In genomic region chr5:67655696-67656519, GRCm38 (mm10) we compare ENCODE assay signal across 19 mouse cellular contexts. TPM values are rescaled to one million over a fixed set of nuclear protein-coding genes. Genes with fewer than 3 reads are reported as not detected.
A peak's percentile ranks its signal among the peaks of the same experiment; 100 is the strongest.
DNase-seq lines count a peak whose midpoint lies in the region; ATAC-seq lines count a peak whose summit lies in the region.
"Had no signal": no experiment of that assay in that cellular context is flagged by ENCODE, and none has a peak within 500 bp of the region (broad histone marks: within the 10 kb centered on the region; RNA-seq: fewer than 3 reads in every experiment).

No protein-coding gene starts in this region.

- no peak for DNase-seq in kidney, postnatal 36 days
- peak; percentile 49 for DNase-seq in midbrain, embryonic 14.5 days
- DNase-seq in cerebellum, adult 8-10 months, result no peak
- no peak for DNase-seq in layer of hippocampus, adult 18-20 months (ENCODE audit: low spot score in 2 of 2)
- DNase-seq: cerebellum, adult 9-11 months; heart, adult 2 months; heart, postnatal 10 days; kidney, postnatal 14 days; lung, postnatal 10 days; right cerebral cortex, postnatal 25 days had no signal

- H3K9me3 ChIP-seq in forebrain, embryonic 16.5 days (ENCODE audit: control insufficient read depth, low read length), result no peaks in the 10 kb centered on the region
- 0 out of 2 replicates have a peak, but pooled peaks cover 2% of the 10 kb centered on the region for H3K9me3 ChIP-seq in forebrain, embryonic 13.5 days (replicated peaks)
- H3K9me3 ChIP-seq in kidney, embryonic 15.5 days (replicated peaks), result no peaks in the 10 kb centered on the region
- no peaks in the 10 kb centered on the region for H3K9me3 ChIP-seq in midbrain, embryonic 14.5 days (ENCODE audit: control insufficient read depth, low read length)
- no peaks in the 10 kb centered on the region for H3K9me3 ChIP-seq in midbrain, embryonic 15.5 days
- H3K9me3 ChIP-seq: G1E; liver, embryonic 15.5 days; megakaryocyte, embryonic 14.5 days had no signal

- no peak overlapping the region for H3K4me3 ChIP-seq in forebrain, embryonic 16.5 days (replicated peaks; ENCODE audit: low read length)
- H3K4me3 ChIP-seq in forebrain, embryonic 13.5 days, result no peak overlapping the region
- H3K4me3 ChIP-seq in kidney, embryonic 15.5 days (replicated peaks), result no peak overlapping the region
- H3K4me3 ChIP-seq in midbrain, embryonic 14.5 days (replicated peaks; ENCODE audit: low read depth, low read length), result no peak overlapping the region
- H3K4me3 ChIP-seq in midbrain, embryonic 15.5 days, result no peak overlapping the region
- H3K4me3 ChIP-seq: erythroblast, embryonic 14.5 days; heart, adult 2 months; liver, embryonic 15.5 days; megakaryocyte, embryonic 14.5 days had no signal

- 0 out of 2 replicates have a peak, but pooled peaks have one; percentile 18 for ATAC-seq in forebrain, embryonic 16.5 days
- no peak for ATAC-seq in forebrain, embryonic 13.5 days
- no peak for ATAC-seq in kidney, embryonic 15.5 days (replicated peaks; ENCODE audit: low FRiP score)
- no peak; the same call in 1 of the 2 replicates for ATAC-seq in midbrain, embryonic 14.5 days (ENCODE audit: low FRiP score, low TSS enrichment)
- no peak for ATAC-seq in midbrain, embryonic 15.5 days (replicated peaks)
- ATAC-seq: CD4-positive, CD25-positive, alpha-beta regulatory T cell, adult 4 months had no signal

- peaks cover 4% of the 10 kb centered on the region; the same call in 1 of the 2 replicates for H3K4me1 ChIP-seq in forebrain, embryonic 16.5 days (replicated peaks; ENCODE audit: control insufficient read depth, insufficient read depth, low read length)
- H3K4me1 ChIP-seq in forebrain, embryonic 13.5 days, result peaks cover 15% of the 10 kb centered on the region
- H3K4me1 ChIP-seq in kidney, embryonic 15.5 days, result peaks cover 4% of the 10 kb centered on the region; the same call in 1 of the 2 replicates
- H3K4me1 ChIP-seq in midbrain, embryonic 14.5 days (ENCODE audit: control insufficient read depth, insufficient read depth, low read length), result peaks cover 18% of the 10 kb centered on the region
- peaks cover 3% of the 10 kb centered on the region; the same call in 1 of the 2 replicates for H3K4me1 ChIP-seq in midbrain, embryonic 15.5 days
- H3K4me1 ChIP-seq: liver, embryonic 15.5 days had no signal

- WGBS in forebrain, embryonic 16.5 days, result 28% methylated on average over 14 of the region's 14 CpGs
- 22% methylated on average over 14 of the region's 14 CpGs for WGBS in forebrain, embryonic 13.5 days
- 62% methylated on average over 14 of the region's 14 CpGs for WGBS in kidney, embryonic 15.5 days
- WGBS in midbrain, embryonic 14.5 days, result 7% methylated on average over 14 of the region's 14 CpGs
- 17% methylated on average over 14 of the region's 14 CpGs for WGBS in midbrain, embryonic 15.5 days

- H3K36me3 ChIP-seq in forebrain, embryonic 16.5 days (ENCODE audit: control insufficient read depth, insufficient read depth), result 0 out of 2 replicates have a peak, but pooled peaks cover 2% of the 10 kb centered on the region
- H3K36me3 ChIP-seq in forebrain, embryonic 13.5 days (ENCODE audit: poor library complexity, severe bottlenecking), result 0 out of 2 replicates have a peak, but pooled peaks cover 6% of the 10 kb centered on the region
- H3K36me3 ChIP-seq in kidney, embryonic 15.5 days, result peaks cover 3% of the 10 kb centered on the region; the same call in 1 of the 2 replicates
- H3K36me3 ChIP-seq in midbrain, embryonic 14.5 days (ENCODE audit: control insufficient read depth, insufficient read depth, low read length), result peaks cover 9% of the 10 kb centered on the region; the same call in 1 of the 2 replicates
- H3K36me3 ChIP-seq in midbrain, embryonic 15.5 days (replicated peaks), result 0 out of 2 replicates have a peak, but pooled peaks cover 3% of the 10 kb centered on the region

- no peak overlapping the region for H3K27ac ChIP-seq in forebrain, embryonic 16.5 days (ENCODE audit: low read length)
- no peak overlapping the region for H3K27ac ChIP-seq in forebrain, embryonic 13.5 days
- peak overlapping the region; percentile 27; the same call in 1 of the 2 replicates for H3K27ac ChIP-seq in kidney, embryonic 15.5 days
- no peak overlapping the region for H3K27ac ChIP-seq in midbrain, embryonic 14.5 days (replicated peaks; ENCODE audit: low read depth, low read length)
- H3K27ac ChIP-seq in midbrain, embryonic 15.5 days, result no peak overlapping the region
- H3K27ac ChIP-seq: heart, adult 2 months; liver, embryonic 15.5 days had no signal

- H3K4me2 ChIP-seq in forebrain, embryonic 16.5 days (ENCODE audit: low read length), result no peak overlapping the region
- H3K4me2 ChIP-seq in forebrain, embryonic 13.5 days, result no peak overlapping the region
- no peak overlapping the region for H3K4me2 ChIP-seq in kidney, embryonic 15.5 days
- no peak overlapping the region for H3K4me2 ChIP-seq in midbrain, embryonic 14.5 days (ENCODE audit: low read length)
- H3K4me2 ChIP-seq in midbrain, embryonic 15.5 days, result no peak overlapping the region
- H3K4me2 ChIP-seq: liver, embryonic 15.5 days had no signal

- no peaks in the 10 kb centered on the region for H3K27me3 ChIP-seq in forebrain, embryonic 16.5 days (replicated peaks; ENCODE audit: control insufficient read depth, insufficient read depth, low read length)
- H3K27me3 ChIP-seq in forebrain, embryonic 13.5 days, result no peaks in the 10 kb centered on the region
- no peaks in the 10 kb centered on the region for H3K27me3 ChIP-seq in kidney, embryonic 15.5 days
- H3K27me3 ChIP-seq in midbrain, embryonic 14.5 days (ENCODE audit: control insufficient read depth, insufficient read depth, low read length), result peaks cover 67% of the 10 kb centered on the region
- peaks cover 62% of the 10 kb centered on the region for H3K27me3 ChIP-seq in midbrain, embryonic 15.5 days (replicated peaks)
- H3K27me3 ChIP-seq: liver, embryonic 15.5 days; megakaryocyte, embryonic 14.5 days had no signal

- H3K9ac ChIP-seq in forebrain, embryonic 16.5 days (replicated peaks; ENCODE audit: low read depth, low read length), result no peak overlapping the region
- H3K9ac ChIP-seq in forebrain, embryonic 13.5 days, result no peak overlapping the region
- H3K9ac ChIP-seq in kidney, embryonic 15.5 days, result no peak overlapping the region
- no peak overlapping the region for H3K9ac ChIP-seq in midbrain, embryonic 14.5 days (replicated peaks; ENCODE audit: low read length)
- H3K9ac ChIP-seq in midbrain, embryonic 15.5 days, result no peak overlapping the region
- H3K9ac ChIP-seq: liver, embryonic 15.5 days had no signal

RNA-seq across cellular contexts. Expression of gene Shisa3, which starts 48.2 kb away (rescaled TPM):
- polyA plus RNA-seq in forebrain, embryonic 16.5 days (2015; fragmentation: Nextera tagmentation; extraction: Ambion mirVana), result 1.1 and 2.8 TPM in 2 replicates
- polyA plus RNA-seq in forebrain, embryonic 13.5 days (2015; fragmentation: Nextera tagmentation; extraction: Ambion mirVana), result 0.39 and 0.67 TPM in 2 replicates
- polyA plus RNA-seq in kidney, embryonic 15.5 days (2015; fragmentation: Nextera tagmentation; extraction: Ambion mirVana), result 116 and 119 TPM in 2 replicates
- polyA plus RNA-seq in midbrain, embryonic 14.5 days (2014; fragmentation: Nextera tagmentation; extraction: Ambion mirVana), result 24.7 and 32.7 TPM in 2 replicates
- 34.4 and 37.2 TPM in 2 replicates for polyA plus RNA-seq in midbrain, embryonic 15.5 days (2015; fragmentation: Nextera tagmentation; extraction: Ambion mirVana)
- 1 to 10 TPM; 1.1 to 1.3 TPM for total RNA-seq in layer of hippocampus, adult 18-20 months (2021)
- polyA plus RNA-seq: erythroblast, embryonic 14.5 days; G1E had no signal
